Mouse (Mus musculus): ENCODE measurements at regions not wholly inside any gene's neighbourhood (a gene's known extent, or its start where the extent isn't known, plus 50 kb on each side); places are given as distances from the start of the nearest gene placed in this dataset.

GRCm38 (mm10) chr15:59852271-59853000, 164.0 kb downstream of the 4933412E24Rik start:
- no peak overlapping the region for H3K4me3 ChIP-seq (ENCODE audit: low read depth, low read length)
- no peak overlapping the region for H3K4me2 ChIP-seq (replicated peaks; ENCODE audit: low read depth, low read length)
- H3K36me3 ChIP-seq (ENCODE audit: insufficient read depth, low read length): no peaks in the 10 kb centered on the region
- H3K9ac ChIP-seq (replicated peaks; ENCODE audit: low read depth): no peak overlapping the region
- no peaks in the 10 kb centered on the region for H3K27me3 ChIP-seq (replicated peaks; ENCODE audit: insufficient read depth, low read length)
- H3K4me1 ChIP-seq (ENCODE audit: insufficient read depth, low read depth, low read length): no peaks in the 10 kb centered on the region
- WGBS: 71% methylated on average over 12 of the region's 12 CpGs
- ATAC-seq: no peak
- no peaks in the 10 kb centered on the region for H3K9me3 ChIP-seq (ENCODE audit: low read length)
- no peak overlapping the region for H3K27ac ChIP-seq (ENCODE audit: low read length)
- TF ChIP-seq EP300 (IDR thresholded peaks at IDR 0.05) (no peak), CTCF (IDR thresholded peaks at IDR 0.05) (no peak)
- no peak for DNase-seq (ENCODE audit: low spot score)

- DNase-seq (ENCODE audit: low spot score) (peak; percentile 57), ATAC-seq (peak; percentile 67)
- Histone ChIP-seq H3K9ac (replicated peaks; ENCODE audit: low read depth) (no peak overlapping the region), H3K4me2 (replicated peaks; ENCODE audit: low read depth, low read length) (no peak overlapping the region), H3K27me3 (replicated peaks; ENCODE audit: insufficient read depth, low read length) (no peaks in the 10 kb centered on the region), H3K27ac (ENCODE audit: low read length) (no peak overlapping the region), H3K4me1 (ENCODE audit: insufficient read depth, low read depth, low read length) (no peaks in the 10 kb centered on the region), H3K36me3 (ENCODE audit: insufficient read depth, low read length) (no peaks in the 10 kb centered on the region), H3K9me3 (ENCODE audit: low read length) (no peaks in the 10 kb centered on the region), H3K4me3 (ENCODE audit: low read depth, low read length) (no peak overlapping the region)
- TF ChIP-seq CTCF (IDR thresholded peaks at IDR 0.05) (no peak), EP300 (IDR thresholded peaks at IDR 0.05) (peak; percentile 57)
- 60% methylated on average over 7 of the region's 7 CpGs for WGBS
Observed at GRCm38 (mm10) chr15:59845158-59845739, 171.2 kb downstream of the 4933412E24Rik start.

DNA sequence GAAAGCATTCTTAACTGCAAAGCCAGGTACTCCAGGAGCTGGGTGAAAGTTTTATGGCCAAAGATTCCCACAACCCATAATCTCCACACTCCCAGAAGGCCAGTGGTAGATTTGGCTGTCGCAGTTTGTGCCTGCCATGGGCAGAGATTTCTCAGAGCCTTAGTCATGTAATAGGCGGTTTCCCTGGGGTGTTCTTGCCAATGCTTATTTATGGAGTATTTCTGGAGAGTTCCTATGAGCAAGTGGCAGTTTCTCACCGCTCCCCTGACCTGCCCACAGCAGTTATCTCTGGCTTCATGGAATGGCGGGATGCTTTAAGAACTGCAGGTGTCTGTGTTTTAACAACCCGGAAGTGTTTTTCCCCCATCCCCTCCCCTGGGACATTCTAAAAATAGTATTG, 179.8 kb downstream of the 4933412E24Rik start:
- Histone ChIP-seq H3K4me1 (ENCODE audit: insufficient read depth, low read depth, low read length) (no peaks in the 10 kb centered on the region), H3K27me3 (replicated peaks; ENCODE audit: insufficient read depth, low read length) (no peaks in the 10 kb centered on the region), H3K27ac (ENCODE audit: low read length) (no peak overlapping the region), H3K4me3 (ENCODE audit: low read depth, low read length) (no peak overlapping the region), H3K36me3 (ENCODE audit: insufficient read depth, low read length) (no peaks in the 10 kb centered on the region), H3K4me2 (replicated peaks; ENCODE audit: low read depth, low read length) (no peak overlapping the region), H3K9ac (replicated peaks; ENCODE audit: low read depth) (no peak overlapping the region), H3K9me3 (ENCODE audit: low read length) (no peaks in the 10 kb centered on the region)
- DNase-seq (ENCODE audit: low spot score) (no peak), ATAC-seq (no peak)
- 70% methylated on average over 5 of the region's 5 CpGs for WGBS
- TF ChIP-seq CTCF (IDR thresholded peaks at IDR 0.05) (no peak), EP300 (IDR thresholded peaks at IDR 0.05) (no peak)

DNA sequence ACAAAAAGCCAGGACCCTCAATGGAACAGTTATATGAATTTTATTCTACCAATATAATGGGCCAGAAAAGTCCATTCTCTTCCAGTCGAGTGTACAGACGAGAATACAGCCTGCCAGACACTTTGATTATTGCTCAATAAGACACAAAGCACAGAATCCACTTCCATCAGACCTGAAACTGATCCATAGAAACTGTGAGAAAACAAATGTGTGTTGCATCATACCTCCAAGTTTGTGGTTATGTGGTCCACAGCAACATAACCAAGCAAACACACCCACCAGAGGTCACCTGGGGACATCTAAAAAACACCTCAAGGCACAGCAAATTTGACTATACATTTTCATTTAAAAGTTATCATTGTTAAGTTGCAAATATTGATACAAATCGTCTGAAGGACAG, 183.2 kb downstream of the 4933412E24Rik start:
- Histone ChIP-seq H3K27me3 (replicated peaks; ENCODE audit: insufficient read depth, low read length) (no peaks in the 10 kb centered on the region), H3K4me1 (ENCODE audit: insufficient read depth, low read depth, low read length) (no peaks in the 10 kb centered on the region; the same call in 1 of the 2 replicates), H3K36me3 (ENCODE audit: insufficient read depth, low read length) (no peaks in the 10 kb centered on the region), H3K4me3 (ENCODE audit: low read depth, low read length) (no peak overlapping the region), H3K9me3 (ENCODE audit: low read length) (no peaks in the 10 kb centered on the region), H3K9ac (replicated peaks; ENCODE audit: low read depth) (no peak overlapping the region), H3K27ac (ENCODE audit: low read length) (no peak overlapping the region), H3K4me2 (replicated peaks; ENCODE audit: low read depth, low read length) (no peak overlapping the region)
- 75% methylated on average over 3 of the region's 3 CpGs for WGBS
- no peak for DNase-seq (ENCODE audit: low spot score)
- TF ChIP-seq CTCF (IDR thresholded peaks at IDR 0.05): no peak
- no peak for TF ChIP-seq EP300 (IDR thresholded peaks at IDR 0.05)
- no peak for ATAC-seq

DNA sequence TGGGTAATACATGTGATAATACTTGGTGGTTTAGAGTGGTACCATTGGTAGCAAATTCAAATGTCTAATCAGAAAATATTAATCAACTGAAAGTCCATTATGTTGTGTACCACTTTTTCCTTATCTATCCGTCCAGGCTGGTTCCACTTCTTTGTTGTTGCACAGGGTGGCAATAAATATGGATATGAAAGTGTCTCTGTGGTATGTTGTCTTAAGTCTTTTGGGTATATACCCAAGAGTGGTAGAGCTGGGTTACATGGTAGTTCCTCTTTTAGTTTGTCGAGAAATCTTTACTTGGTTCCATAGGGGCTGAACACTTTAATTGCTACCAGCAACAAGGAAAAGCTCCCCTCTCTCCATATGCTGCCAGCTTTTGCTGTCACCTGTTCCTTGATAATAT, 184.9 kb downstream of the 4933412E24Rik start:
- peak; percentile 11 for DNase-seq (ENCODE audit: low spot score)
- TF ChIP-seq CTCF (IDR thresholded peaks at IDR 0.05) (no peak), EP300 (IDR thresholded peaks at IDR 0.05) (no peak)
- H3K4me3 ChIP-seq (ENCODE audit: low read depth, low read length): no peak overlapping the region
- 89% methylated on average over 2 of the region's 2 CpGs for WGBS
- no peaks in the 10 kb centered on the region; the same call in 1 of the 2 replicates for H3K4me1 ChIP-seq (ENCODE audit: insufficient read depth, low read depth, low read length)
- no peaks in the 10 kb centered on the region for H3K36me3 ChIP-seq (ENCODE audit: insufficient read depth, low read length)
- no peaks in the 10 kb centered on the region for H3K9me3 ChIP-seq (ENCODE audit: low read length)
- H3K27ac ChIP-seq (ENCODE audit: low read length): no peak overlapping the region
- H3K27me3 ChIP-seq (replicated peaks; ENCODE audit: insufficient read depth, low read length): no peaks in the 10 kb centered on the region
- no peak overlapping the region for H3K9ac ChIP-seq (replicated peaks; ENCODE audit: low read depth)
- ATAC-seq: no peak
- no peak overlapping the region for H3K4me2 ChIP-seq (replicated peaks; ENCODE audit: low read depth, low read length)

- Histone ChIP-seq H3K4me3 (ENCODE audit: low read depth, low read length) (no peak overlapping the region), H3K9me3 (ENCODE audit: low read length) (no peaks in the 10 kb centered on the region), H3K27ac (ENCODE audit: low read length) (no peak overlapping the region), H3K36me3 (ENCODE audit: insufficient read depth, low read length) (no peaks in the 10 kb centered on the region), H3K9ac (replicated peaks; ENCODE audit: low read depth) (no peak overlapping the region), H3K4me2 (replicated peaks; ENCODE audit: low read depth, low read length) (no peak overlapping the region), H3K4me1 (ENCODE audit: insufficient read depth, low read depth, low read length) (no peaks in the 10 kb centered on the region; the same call in 1 of the 2 replicates), H3K27me3 (replicated peaks; ENCODE audit: insufficient read depth, low read length) (no peaks in the 10 kb centered on the region)
- peak; percentile 54 for TF ChIP-seq EP300 (IDR thresholded peaks at IDR 0.05)
- no peak for TF ChIP-seq CTCF (IDR thresholded peaks at IDR 0.05)
- ATAC-seq: peak; percentile 65
- DNase-seq (ENCODE audit: low spot score): peak; percentile 88
- 66% methylated on average over 17 of the region's 17 CpGs for WGBS
Observed at GRCm38 (mm10) chr15:59830553-59831462, 185.6 kb downstream of the 4933412E24Rik start.
